Mouse (Mus musculus) lung, embryonic 14.5 days (tissue): Measurements from ENCODE around the gene Ablim2. TPM values are rescaled to one million over a fixed set of nuclear protein-coding genes. Genes with fewer than 3 reads are reported as not detected.

Experiments used
- ATAC-seq: fragments of 200-750 bp; cut with Nextera tagmentation; 2 replicates; pipeline ENCODE4 v1.8.0; 2017; ENCODE audit warnings: mild to moderate bottlenecking, moderate TSS enrichment, moderate library complexity; ENCODE audit not compliant: insufficient read depth
- DNase-seq: peaks from one replicate; pipeline ENCODE4 v3.0.0-alpha.2; 2015
- H3K27ac ChIP-seq: fragments of 300-500 bp; sonication (generic); 2 replicates; pipeline ENCODE4 v1.5.1; 2014; ENCODE audit warnings: low read depth, mild to moderate bottlenecking, moderate library complexity
- H3K27me3 ChIP-seq: fragments of 300-500 bp; sonication (generic); 2 replicates; pipeline ENCODE4 v1.6.1; 2014; ENCODE audit warnings: low read length, control low read depth; ENCODE audit not compliant: insufficient read depth
- H3K36me3 ChIP-seq: fragments of 300-500 bp; sonication (generic); 2 replicates; pipeline ENCODE4 v1.6.1; 2014; ENCODE audit warnings: control low read depth; ENCODE audit not compliant: insufficient read depth
- H3K4me1 ChIP-seq: fragments of 300-500 bp; sonication (generic); 2 replicates; pipeline ENCODE4 v1.6.1; 2014; ENCODE audit warnings: antibody characterized with exemption, control low read depth; ENCODE audit not compliant: insufficient read depth
- H3K4me2 ChIP-seq: fragments of 300-500 bp; sonication (generic); 2 replicates; pipeline ENCODE4 v1.6.1; 2014; ENCODE audit warnings: mild to moderate bottlenecking
- H3K4me3 ChIP-seq: fragments of 300-500 bp; sonication (generic); 2 replicates; pipeline ENCODE4 v1.5.1; 2014; ENCODE audit warnings: low read depth, low read length
- H3K9ac ChIP-seq: fragments of 300-500 bp; sonication (generic); 2 replicates; pipeline ENCODE4 v1.6.1; 2014
- H3K9me3 ChIP-seq: fragments of 300-500 bp; sonication (generic); 2 replicates; pipeline ENCODE4 v1.6.1; 2016; ENCODE audit warnings: low read depth, low read length, control low read depth
- CTCF ChIP-seq: IDR thresholded peaks from 2 replicates; pipeline ENCODE4 v1.5.1; 2016; ENCODE audit warnings: antibody characterized with exemption, low read depth
- WGBS: fragments of 180-500 bp; shearing (Covaris S2); extraction: QIAGEN DNeasy Blood & Tissue Kit; methylation state at CpG from one replicate; pipeline ENCODE4 v1.1.7; 2014; 5-methylcytosine and 5-hydroxymethylcytosine counted together
- polyA plus RNA-seq: library from polyadenylated mRNA; unstranded; fragments of >200 nt; fragmentation: Nextera tagmentation; extraction: Ambion mirVana; gene quantifications from 2 replicates; pipeline ENCODE4 v1.2.1, GENCODE M21; 2014

Ablim2 gene
- polyA plus RNA-seq, 1 experiment from 2014 or later: 0.36 TPM

GRCm38 (mm10) chr5:35931296-35931695 is 173.6 kb downstream of the Ablim2 start:
- no peak overlapping the region for H3K9ac ChIP-seq
- DNase-seq (peak; percentile 29), ATAC-seq (no peak)
- peaks cover 10% of the 10 kb centered on the region; the same call in 1 of the 2 replicates for H3K4me1 ChIP-seq
- no peaks in the 10 kb centered on the region for H3K9me3 ChIP-seq
- no peak overlapping the region for H3K4me2 ChIP-seq
- 26% methylated on average over 5 of the region's 5 CpGs for WGBS
- no peak overlapping the region for H3K4me3 ChIP-seq
- no peaks in the 10 kb centered on the region for H3K27me3 ChIP-seq
- peak overlapping the region; percentile 22; the same call in 1 of the 2 replicates for H3K27ac ChIP-seq
- TF ChIP-seq CTCF: no peak
- H3K36me3 ChIP-seq: peaks cover 5% of the 10 kb centered on the region; the same call in 1 of the 2 replicates

DNA sequence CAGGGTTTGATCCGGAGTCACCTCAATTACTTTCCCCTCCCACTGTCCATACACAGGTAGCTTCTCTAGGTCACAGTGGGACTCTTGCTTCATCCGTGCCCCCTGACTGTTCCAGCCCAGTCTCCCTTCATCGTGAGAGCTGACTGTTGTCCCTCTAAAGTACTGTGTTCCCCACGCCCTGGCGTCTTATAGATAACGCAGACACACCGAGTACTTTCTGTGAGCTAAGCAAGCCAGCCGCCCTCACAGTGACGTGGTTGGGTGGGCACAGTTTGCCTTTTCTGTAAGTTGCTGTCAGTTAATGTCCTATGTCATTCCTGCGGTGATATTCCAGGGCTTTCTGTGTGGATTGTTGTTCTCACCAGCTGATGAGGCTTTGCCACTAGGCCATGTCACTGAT is 175.4 kb downstream of the Ablim2 start:
- Histone ChIP-seq H3K4me2 (no peak overlapping the region), H3K4me1 (peaks cover 10% of the 10 kb centered on the region; the same call in 1 of the 2 replicates), H3K27me3 (no peaks in the 10 kb centered on the region), H3K27ac (no peak overlapping the region), H3K36me3 (peaks cover 8% of the 10 kb centered on the region; the same call in 1 of the 2 replicates), H3K4me3 (no peak overlapping the region), H3K9me3 (no peaks in the 10 kb centered on the region), H3K9ac (no peak overlapping the region)
- DNase-seq (no peak), ATAC-seq (no peak)
- WGBS: 70% methylated on average over 10 of the region's 10 CpGs
- no peak for TF ChIP-seq CTCF

Other genes starting within 250 kb of the Ablim2 start
- 5.3 and 5.4 TPM in 2 replicates for gene Cpz, start 232.2 kb upstream of the Ablim2 start, polyA plus RNA-seq
- 8.8 and 9.3 TPM in 2 replicates for gene Trmt44, start 182.8 kb upstream of the Ablim2 start, polyA plus RNA-seq
- gene Acox3, start 174.8 kb upstream of the Ablim2 start, polyA plus RNA-seq: 13.8 and 13.9 TPM in 2 replicates
- gene Htra3, start 78.1 kb upstream of the Ablim2 start, polyA plus RNA-seq: 19.6 and 21.9 TPM in 2 replicates
- gene Sh3tc1, start 17.9 kb upstream of the Ablim2 start, polyA plus RNA-seq: 8.7 and 10.6 TPM in 2 replicates
- gene Afap1, start 135.4 kb downstream of the Ablim2 start, polyA plus RNA-seq: 19.4 and 19.7 TPM in 2 replicates